Mouse (Mus musculus) CD4-positive helper T cell, adult 2 months (primary cell): ENCODE data around the gene Pphln1.

Experiments used
- DNase-seq: peaks from one replicate; pipeline ENCODE4 v3.0.0-alpha.2; 2012; ENCODE audit warnings: low read depth, missing footprints, low spot score

Pphln1 gene

DNA sequence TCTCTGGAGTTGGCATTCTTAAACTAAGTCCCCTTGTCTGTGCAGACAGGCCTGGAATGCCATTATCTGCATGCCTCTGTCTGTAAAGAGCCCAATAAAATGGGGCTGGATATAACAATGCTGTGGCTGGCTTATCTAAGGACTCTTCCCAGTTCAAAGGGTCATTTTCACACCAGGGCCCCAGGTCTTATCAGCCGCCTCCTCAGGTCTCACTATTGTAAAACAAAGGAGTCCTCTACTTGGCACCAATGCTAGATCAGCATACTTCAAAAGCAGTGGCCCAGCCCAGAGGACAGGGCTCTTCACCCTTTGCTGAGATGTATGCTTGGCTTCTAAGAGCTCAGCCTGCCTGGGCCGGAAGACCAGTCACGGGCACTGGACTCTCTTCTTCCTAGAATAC, 141.3 kb downstream of the Pphln1 start:
- no peak for DNase-seq
